In the genomic region with DNA sequence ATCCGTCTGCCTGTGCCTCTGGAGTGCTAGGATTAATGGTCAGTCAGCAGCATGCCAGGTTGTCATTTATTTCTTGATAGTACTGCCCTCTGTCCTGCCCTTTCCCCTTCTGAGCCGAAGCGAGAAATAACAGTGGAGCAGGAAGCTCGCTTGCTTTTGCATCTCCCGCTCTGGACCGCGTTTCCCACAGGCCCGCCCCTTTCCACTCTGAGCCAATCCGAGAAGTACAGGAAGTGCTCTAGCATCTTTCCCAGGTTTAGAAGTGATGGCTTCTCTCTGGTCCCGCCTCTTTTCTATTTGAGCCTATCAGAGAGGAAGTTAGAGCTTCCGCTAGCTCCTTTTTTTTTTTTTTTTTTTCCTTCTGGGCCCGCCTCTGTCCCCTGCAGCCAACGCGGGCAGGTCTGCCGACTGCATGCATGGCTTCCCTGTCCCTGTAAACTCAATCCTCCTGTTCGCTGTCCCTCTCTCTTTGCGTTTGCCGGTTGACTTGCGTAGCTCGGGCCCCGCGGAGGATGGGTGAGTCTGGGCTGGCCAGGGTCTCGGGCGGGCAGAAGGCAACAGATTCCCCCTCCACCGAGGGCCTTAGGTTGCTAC, we compare ENCODE assay signal across 8 mouse cellular contexts. TPM values are rescaled to one million over a fixed set of nuclear protein-coding genes. Genes with fewer than 3 reads are reported as not detected.
DNase-seq lines count a peak whose midpoint lies in the region; ATAC-seq and TF ChIP-seq lines count a peak whose summit lies in the region.

No protein-coding gene starts in this region.

- peak; percentile 96 for ATAC-seq in forebrain, postnatal 0 days
- peak; percentile 94 for ATAC-seq in lung, embryonic 15.5 days (ENCODE audit: borderline replicate concordance, extremely low read depth, low FRiP score, low TSS enrichment)

- peaks cover 0 to 19% of the 10 kb centered on the region in 2 experiments; a peak in 2 of 4 replicates for H3K4me1 ChIP-seq in MEL (ENCODE audit: control insufficient read depth in 1 of 2, insufficient read depth in 2 of 2, low read length in 2 of 2)
- H3K4me1 ChIP-seq in cerebellum, adult 2 months (ENCODE audit: control insufficient read depth, insufficient read depth, low read length) = no peaks in the 10 kb centered on the region; the same call in 1 of the 2 replicates
- peaks cover 13% of the 10 kb centered on the region; the same call in 1 of the 2 replicates for H3K4me1 ChIP-seq in forebrain, postnatal 0 days (ENCODE audit: insufficient read depth)
- H3K4me1 ChIP-seq in lung, embryonic 15.5 days = peaks cover 22% of the 10 kb centered on the region

- peak overlapping the region; percentile 94 for H3K27ac ChIP-seq in MEL (ENCODE audit: control insufficient read depth, low read depth, low read length)
- H3K27ac ChIP-seq in cerebellum, adult 2 months (ENCODE audit: insufficient read depth, low read length) = peak overlapping the region; percentile 26; the same call in 1 of the 2 replicates
- peak overlapping the region; percentile 69; the same call in 1 of the 2 replicates for H3K27ac ChIP-seq in forebrain, postnatal 0 days (ENCODE audit: low read depth, low read length)
- peak overlapping the region; percentile 78 for H3K27ac ChIP-seq in lung, embryonic 15.5 days

- peaks cover 0 to 22% of the 10 kb centered on the region in 2 experiments for H3K36me3 ChIP-seq in MEL (ENCODE audit: control insufficient read depth in 1 of 2, insufficient read depth in 2 of 2, low read length in 2 of 2)
- peaks cover 12% of the 10 kb centered on the region for H3K36me3 ChIP-seq in forebrain, postnatal 0 days (ENCODE audit: insufficient read depth)
- H3K36me3 ChIP-seq in lung, embryonic 15.5 days = peaks cover 16% of the 10 kb centered on the region

- peak overlapping the region; percentile 96 for H3K9ac ChIP-seq in MEL (ENCODE audit: control insufficient read depth, low read depth, low read length, poor library complexity, severe bottlenecking)
- peak overlapping the region; percentile 72 for H3K9ac ChIP-seq in forebrain, postnatal 0 days
- peak overlapping the region; percentile 86 for H3K9ac ChIP-seq in lung, embryonic 15.5 days

- WGBS in cerebellum, adult 2 months = under 1% methylated on average over 25 of the region's 25 CpGs
- under 1% methylated on average over 25 of the region's 25 CpGs for WGBS in forebrain, postnatal 0 days
- WGBS in lung, embryonic 15.5 days = under 1% methylated on average over 25 of the region's 25 CpGs

- TF ChIP-seq EP300 in MEL (IDR thresholded peaks at IDR 0.05; ENCODE audit: low read depth in 1 of 2, low read length in 2 of 2) = no peak

- no peak for TF ChIP-seq CTCF in MEL (IDR thresholded peaks at IDR 0.05 in 2 of 3, conservative IDR thresholded peaks at IDR 0.05 in 1 of 3; ENCODE audit: control insufficient read depth in 1 of 3, insufficient read depth in 1 of 3, low read depth in 2 of 3, low read length in 3 of 3, poor library complexity in 1 of 3, severe bottlenecking in 1 of 3)
- TF ChIP-seq CTCF in cerebellum, adult 2 months (IDR thresholded peaks at IDR 0.05; ENCODE audit: borderline replicate concordance, insufficient read depth, low read depth, low read length) = no peak
- no peak for TF ChIP-seq CTCF in forebrain, postnatal 0 days (IDR thresholded peaks at IDR 0.05; ENCODE audit: low read depth)

- peak; percentile 76 to 98 for TF ChIP-seq POLR2A in MEL (IDR thresholded peaks at IDR 0.05; ENCODE audit: control insufficient read depth in 1 of 2, insufficient read depth in 1 of 2, low read depth in 1 of 2, low read length in 2 of 2, poor library complexity in 1 of 2)
- TF ChIP-seq POLR2A in cerebellum, adult 2 months (IDR thresholded peaks at IDR 0.05; ENCODE audit: borderline replicate concordance, insufficient read depth, low read length) = peak; percentile 66; the same call in 1 of the 2 replicates

- no peak for TF ChIP-seq RAD21 in MEL (IDR thresholded peaks at IDR 0.05; ENCODE audit: low read depth, low read length)

- no peaks in the 10 kb centered on the region for H3K9me3 ChIP-seq in MEL (replicated peaks; ENCODE audit: insufficient read depth, low read length)
- H3K9me3 ChIP-seq in forebrain, postnatal 0 days (ENCODE audit: low read length) = no peaks in the 10 kb centered on the region
- no peaks in the 10 kb centered on the region for H3K9me3 ChIP-seq in lung, embryonic 15.5 days

- peak overlapping the region; percentile 87 to 95 for H3K4me3 ChIP-seq in MEL (ENCODE audit: control insufficient read depth in 1 of 2, insufficient read depth in 1 of 2, low read depth in 2 of 2, low read length in 2 of 2)
- H3K4me3 ChIP-seq in cerebellum, adult 2 months (replicated peaks; ENCODE audit: insufficient read depth, low read depth, low read length) = peak overlapping the region; percentile 82
- H3K4me3 ChIP-seq in forebrain, postnatal 0 days (ENCODE audit: low read depth, low read length) = peak overlapping the region; percentile 68
- H3K4me3 ChIP-seq in lung, embryonic 15.5 days = peak overlapping the region; percentile 74

- DNase-seq in MEL (ENCODE audit: low read depth, low spot score) = peak; percentile 99
- peak; percentile 93 to 97 for DNase-seq in cerebellum, adult 2 months
- DNase-seq in forebrain, postnatal 0 days = peak; percentile 95
- DNase-seq in heart, postnatal 4 days = peak; percentile 95
- peak; percentile 90 to 94 for DNase-seq in layer of hippocampus, adult 8-10 months (ENCODE audit: low spot score in 2 of 2)
- peak; percentile 93 for DNase-seq in ovary, adult 18-20 months (ENCODE audit: low spot score)
- DNase-seq in thymus, postnatal 0 days (ENCODE audit: low spot score) = peak; percentile 96

- H3K4me2 ChIP-seq in forebrain, postnatal 0 days (ENCODE audit: low read depth) = peak overlapping the region; percentile 59
- H3K4me2 ChIP-seq in lung, embryonic 15.5 days = peak overlapping the region; percentile 93

- no peaks in the 10 kb centered on the region for H3K27me3 ChIP-seq in MEL (ENCODE audit: control insufficient read depth in 1 of 2, insufficient read depth in 2 of 2, low read length in 2 of 2)
- H3K27me3 ChIP-seq in cerebellum, adult 2 months (ENCODE audit: control insufficient read depth, insufficient read depth, low read length) = no peaks in the 10 kb centered on the region
- H3K27me3 ChIP-seq in forebrain, postnatal 0 days (ENCODE audit: insufficient read depth, low read length) = no peaks in the 10 kb centered on the region
- no peaks in the 10 kb centered on the region for H3K27me3 ChIP-seq in lung, embryonic 15.5 days

- peaks cover 44% of the 10 kb centered on the region for H3K79me2 ChIP-seq in MEL (ENCODE audit: control insufficient read depth, insufficient read depth, low read length, poor library complexity)

TF ChIP-seq in MEL, 35 proteins besides CTCF, POLR2A, EP300 and RAD21 (continues in another document):
- no peak for TF ChIP-seq TAL1 (IDR thresholded peaks at IDR 0.05; ENCODE audit: low read length)
- TF ChIP-seq ZKSCAN1 (IDR thresholded peaks at IDR 0.05; ENCODE audit: low read depth, low read length) = peak; percentile 82; the same call in 1 of the 2 replicates
- TF ChIP-seq MAFK (IDR thresholded peaks at IDR 0.05; ENCODE audit: borderline replicate concordance, low read depth, low read length) = no peak
- TF ChIP-seq TCF12 (IDR thresholded peaks at IDR 0.05; ENCODE audit: low read depth, low read length) = peak; percentile 58
- TF ChIP-seq MEF2A (IDR thresholded peaks at IDR 0.05; ENCODE audit: extremely low read depth, insufficient replicate concordance, low read depth, low read length, poor library complexity, severe bottlenecking) = no peak
- TF ChIP-seq POLR2AphosphoS5 (IDR thresholded peaks at IDR 0.05; ENCODE audit: borderline replicate concordance, low read depth, low read length) = peak; percentile 89
- TF ChIP-seq MYC (IDR thresholded peaks at IDR 0.05; ENCODE audit: low read depth, low read length) = peak; percentile 92

RNA-seq across cellular contexts. Expression of gene Tyw1, which starts 1.4 kb away (rescaled TPM):
- total RNA-seq in MEL (2012; rRNA removed) = 33.0 and 38.8 TPM in 2 replicates
- polyA plus RNA-seq in MEL (2012; ENCODE audit: insufficient read depth in 1 of 2, insufficient read length in 2 of 2, low read depth in 1 of 2, low replicate concordance in 2 of 2, missing spikeins in 1 of 2) = 100 to 1,000 TPM in 1 of 2 experiments, 10 to 100 TPM in 1; 33.3 to 133 TPM
- 17.8 and 17.9 TPM in 2 replicates for polyA plus RNA-seq in cerebellum, adult 2 months (2012; rRNA removed)
- total RNA-seq in forebrain, postnatal 0 days (2014; rRNA removed) = 18.0 and 19.8 TPM in 2 replicates
- 17.8 and 18.5 TPM in 2 replicates for polyA plus RNA-seq in forebrain, postnatal 0 days (2015; fragmentation: Nextera tagmentation; extraction: Ambion mirVana)
- total RNA-seq in heart, postnatal 4 days (2021) = 10 to 100 TPM in 1 of 2 experiments, 1 to 10 TPM in 1; 9.6 to 11.4 TPM
- total RNA-seq in layer of hippocampus, adult 8-10 months (2022) = 10 to 100 TPM; 15.4 to 19.8 (median 16.6) TPM
- polyA plus RNA-seq in lung, embryonic 15.5 days (2015; fragmentation: Nextera tagmentation; extraction: Ambion mirVana) = 24.7 and 25.9 TPM in 2 replicates
- polyA plus RNA-seq in thymus, postnatal 0 days (2015; fragmentation: Nextera tagmentation; extraction: Ambion mirVana) = 24.3 and 25.2 TPM in 2 replicates

RNA-seq across cellular contexts. Expression of gene Sbds, which starts 1.4 kb away (rescaled TPM):
- 51.1 and 74.7 TPM in 2 replicates for total RNA-seq in MEL (2012; rRNA removed)
- 10 to 100 TPM in 1 of 2 experiments, not detected in 1; 88.1 TPM for polyA plus RNA-seq in MEL (2012; ENCODE audit: insufficient read depth in 1 of 2, insufficient read length in 2 of 2, low read depth in 1 of 2, low replicate concordance in 2 of 2, missing spikeins in 1 of 2)
- polyA plus RNA-seq in cerebellum, adult 2 months (2012; rRNA removed) = 92.5 and 95.5 TPM in 2 replicates
- 27.2 and 27.8 TPM in 2 replicates for total RNA-seq in forebrain, postnatal 0 days (2014; rRNA removed)
- polyA plus RNA-seq in forebrain, postnatal 0 days (2015; fragmentation: Nextera tagmentation; extraction: Ambion mirVana) = 43.7 and 45.2 TPM in 2 replicates
- 10 to 100 TPM; 45.6 to 46.4 TPM for total RNA-seq in heart, postnatal 4 days (2021)
- 10 to 100 TPM; 74.0 to 79.4 (median 77.6) TPM for total RNA-seq in layer of hippocampus, adult 8-10 months (2022)
- polyA plus RNA-seq in lung, embryonic 15.5 days (2015; fragmentation: Nextera tagmentation; extraction: Ambion mirVana) = 62.4 and 65.1 TPM in 2 replicates
- 84.0 and 91.6 TPM in 2 replicates for polyA plus RNA-seq in thymus, postnatal 0 days (2015; fragmentation: Nextera tagmentation; extraction: Ambion mirVana)

RNA-seq across cellular contexts. Expression of gene Tmem248, which starts 39.9 kb away (rescaled TPM):
- total RNA-seq in MEL (2012; rRNA removed) = 50.5 and 58.2 TPM in 2 replicates
- 10 to 100 TPM in 1 of 2 experiments, not detected in 1; 55.5 TPM for polyA plus RNA-seq in MEL (2012; ENCODE audit: insufficient read depth in 1 of 2, insufficient read length in 2 of 2, low read depth in 1 of 2, low replicate concordance in 2 of 2, missing spikeins in 1 of 2)
- 35.5 and 38.1 TPM in 2 replicates for polyA plus RNA-seq in cerebellum, adult 2 months (2012; rRNA removed)
- 29.8 and 45.8 TPM in 2 replicates for total RNA-seq in forebrain, postnatal 0 days (2014; rRNA removed)
- 20.6 and 29.1 TPM in 2 replicates for polyA plus RNA-seq in forebrain, postnatal 0 days (2015; fragmentation: Nextera tagmentation; extraction: Ambion mirVana)
- 10 to 100 TPM; 39.1 to 40.9 TPM for total RNA-seq in heart, postnatal 4 days (2021)
- total RNA-seq in layer of hippocampus, adult 8-10 months (2022) = 10 to 100 TPM; 40.7 to 43.8 (median 41.8) TPM
- 33.6 and 39.6 TPM in 2 replicates for polyA plus RNA-seq in lung, embryonic 15.5 days (2015; fragmentation: Nextera tagmentation; extraction: Ambion mirVana)
- polyA plus RNA-seq in thymus, postnatal 0 days (2015; fragmentation: Nextera tagmentation; extraction: Ambion mirVana) = 27.8 and 39.5 TPM in 2 replicates

Comparison
In these comparisons a context has a peak if more than half of its experiments do, and no peak if none do; other contexts are left out.
1. Peak in every context shown above with its lines: DNase-seq, ATAC-seq, H3K4me3 ChIP-seq and H3K27ac ChIP-seq.
2. H3K27ac ChIP-seq: peak in every context shown above with its lines; median percentile 94 in MEL; 78 in lung, embryonic 15.5 days; 69 in forebrain, postnatal 0 days; 26 in cerebellum, adult 2 months.